Mouse (Mus musculus) testis, adult 2 months (tissue): ENCODE data around the gene Sdc4.

Experiments
- CTCF ChIP-seq: fragments of 200-500 bp; IDR thresholded peaks from 2 replicates; pipeline ENCODE4 v1.5.1; 2012; ENCODE audit warnings: low read depth, mild to moderate bottlenecking, inconsistent platforms, low read length, moderate library complexity; ENCODE audit not compliant: control insufficient read depth, insufficient read depth, insufficient replicate concordance
- POLR2A ChIP-seq: fragments of 200-500 bp; IDR thresholded peaks from 2 replicates; pipeline ENCODE4 v1.6.1; 2012; ENCODE audit warnings: low read depth, mild to moderate bottlenecking, inconsistent platforms, low read length, moderate library complexity; ENCODE audit not compliant: control insufficient read depth

DNA sequence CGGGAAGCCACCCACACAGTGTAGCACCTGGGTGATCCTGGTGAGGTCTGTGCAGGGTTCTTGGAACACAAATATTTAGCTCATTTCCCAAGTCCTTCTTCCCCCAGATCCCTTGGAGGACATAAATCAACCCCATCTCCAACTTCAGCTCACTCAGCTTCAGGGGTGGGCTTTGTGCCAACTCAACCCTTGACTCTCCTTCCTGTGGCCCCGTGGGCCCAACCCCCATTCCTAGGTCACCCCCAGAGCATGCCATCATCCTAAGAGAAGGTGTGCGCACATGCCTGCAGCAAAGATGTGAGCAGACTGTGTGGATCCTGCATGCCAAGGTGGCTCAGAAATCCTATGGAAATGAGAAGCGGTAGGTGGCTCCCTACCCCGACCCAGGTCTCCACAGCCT lies 38.2 kb downstream of the Sdc4 start:
- no peak for TF ChIP-seq POLR2A
- no peak for TF ChIP-seq CTCF
